Mouse (Mus musculus) kidney, embryonic 14.5 days (tissue): Measurements from ENCODE around the gene Clpsl2. TPM values are rescaled to one million over a fixed set of nuclear protein-coding genes. Genes with fewer than 3 reads are reported as not detected.
A peak's percentile ranks its signal among the peaks of the same experiment; 100 is the strongest.

Experiments used
- ATAC-seq: fragments of 200-750 bp; cut with Nextera tagmentation; 2 replicates; pipeline ENCODE4 v1.8.0; 2017; ENCODE audit warnings: moderate number of reproducible peaks, mild to moderate bottlenecking, moderate TSS enrichment, moderate library complexity; ENCODE audit not compliant: low FRiP score, low TSS enrichment
- H3K27ac ChIP-seq: fragments of 300-500 bp; sonication (generic); 2 replicates; pipeline ENCODE4 v1.5.1; 2014; ENCODE audit warnings: low read depth, mild to moderate bottlenecking, low read length, moderate library complexity, mixed read lengths
- H3K27me3 ChIP-seq: fragments of 300-500 bp; sonication (generic); 2 replicates; pipeline ENCODE4 v1.6.1; 2014; ENCODE audit warnings: mild to moderate bottlenecking, low read length; ENCODE audit not compliant: control insufficient read depth, insufficient read depth
- H3K36me3 ChIP-seq: fragments of 300-500 bp; sonication (generic); 2 replicates; pipeline ENCODE4 v1.6.1; 2014; ENCODE audit warnings: low read length, mixed read lengths; ENCODE audit not compliant: control insufficient read depth, insufficient read depth
- H3K4me1 ChIP-seq: fragments of 300-500 bp; sonication (generic); 2 replicates; pipeline ENCODE4 v1.6.1; 2014; ENCODE audit warnings: low read length, mixed read lengths; ENCODE audit not compliant: control insufficient read depth, insufficient read depth
- H3K4me2 ChIP-seq: fragments of 300-500 bp; sonication (generic); replicated peaks from 2 replicates; pipeline ENCODE4 v1.6.1; 2014; ENCODE audit warnings: low read depth, mild to moderate bottlenecking, low read length
- H3K4me3 ChIP-seq: fragments of 300-500 bp; sonication (generic); 2 replicates; pipeline ENCODE4 v1.5.1; 2014; ENCODE audit warnings: mild to moderate bottlenecking, low read length
- H3K9ac ChIP-seq: fragments of 300-500 bp; sonication (generic); 2 replicates; pipeline ENCODE4 v1.6.1; 2014; ENCODE audit warnings: low read depth, mild to moderate bottlenecking, low read length, moderate library complexity
- H3K9me3 ChIP-seq: fragments of 300-500 bp; sonication (generic); 2 replicates; pipeline ENCODE4 v1.6.1; 2016; ENCODE audit warnings: low read length; ENCODE audit not compliant: control insufficient read depth
- WGBS: fragments of 180-500 bp; shearing (Covaris S2); extraction: QIAGEN DNeasy Blood & Tissue Kit; methylation state at CpG from one replicate; pipeline ENCODE4 v1.1.7; 2014; 5-methylcytosine and 5-hydroxymethylcytosine counted together
- polyA plus RNA-seq: library from polyadenylated mRNA; unstranded; fragments of >200 nt; fragmentation: Nextera tagmentation; extraction: Ambion mirVana; gene quantifications from 2 replicates; pipeline ENCODE4 v1.2.1, GENCODE M21; 2014

Gene Clpsl2
- polyA plus RNA-seq, 1 experiment from 2014 or later, result not detected

DNA sequence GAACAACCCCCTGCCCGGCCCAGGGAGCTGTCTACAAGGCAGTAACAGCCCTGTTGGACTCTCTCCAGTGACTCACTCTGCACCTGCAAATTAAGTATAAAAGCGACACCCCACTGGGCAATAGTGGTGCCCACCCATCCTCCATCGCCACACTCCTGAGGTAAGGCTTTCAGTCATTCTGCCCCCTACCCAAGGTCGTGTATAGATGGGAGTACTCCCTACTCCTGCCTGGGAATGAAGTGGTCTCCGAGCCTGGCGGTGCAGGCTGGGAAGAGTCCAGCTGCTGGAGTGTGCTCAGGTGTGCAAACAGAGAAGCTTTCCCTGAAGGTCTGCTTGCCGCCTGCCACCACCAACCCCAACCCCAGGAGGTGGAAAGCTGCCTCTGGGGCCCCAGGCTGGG is 12.4 kb downstream of the Clpsl2 start:
- no peaks in the 10 kb centered on the region for H3K36me3 ChIP-seq
- H3K9ac ChIP-seq, result no peak overlapping the region
- H3K4me2 ChIP-seq, result no peak overlapping the region
- no peaks in the 10 kb centered on the region for H3K27me3 ChIP-seq
- ATAC-seq, result no peak
- H3K9me3 ChIP-seq, result no peaks in the 10 kb centered on the region
- no peak overlapping the region for H3K27ac ChIP-seq
- no peak overlapping the region for H3K4me3 ChIP-seq
- 56% methylated on average over 7 of the region's 7 CpGs for WGBS
- H3K4me1 ChIP-seq, result no peaks in the 10 kb centered on the region

DNA sequence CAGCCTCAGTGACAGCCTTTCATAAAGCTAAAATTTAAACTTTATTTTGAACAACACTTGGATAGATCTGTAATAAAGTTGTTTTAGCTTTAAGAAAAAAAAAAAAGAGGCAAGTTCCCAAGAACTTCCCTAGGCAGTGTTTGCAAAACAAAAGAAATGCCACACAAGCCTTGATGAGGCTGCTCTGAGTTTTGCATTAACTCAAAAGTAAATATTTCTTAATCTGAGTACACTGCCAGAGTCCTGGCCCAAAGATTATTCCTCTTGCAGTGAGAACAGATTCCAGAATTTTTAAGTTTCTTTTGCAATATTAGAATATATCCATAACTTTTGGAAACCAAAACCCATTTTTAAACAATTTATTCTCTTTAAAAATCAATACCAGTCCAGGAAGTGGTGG is 16.0 kb downstream of the Clpsl2 start:
- Histone ChIP-seq H3K9me3 (no peaks in the 10 kb centered on the region), H3K4me3 (no peak overlapping the region), H3K27me3 (no peaks in the 10 kb centered on the region), H3K9ac (no peak overlapping the region), H3K4me1 (no peaks in the 10 kb centered on the region), H3K36me3 (no peaks in the 10 kb centered on the region), H3K4me2 (no peak overlapping the region), H3K27ac (no peak overlapping the region)
- no peak for ATAC-seq

DNA sequence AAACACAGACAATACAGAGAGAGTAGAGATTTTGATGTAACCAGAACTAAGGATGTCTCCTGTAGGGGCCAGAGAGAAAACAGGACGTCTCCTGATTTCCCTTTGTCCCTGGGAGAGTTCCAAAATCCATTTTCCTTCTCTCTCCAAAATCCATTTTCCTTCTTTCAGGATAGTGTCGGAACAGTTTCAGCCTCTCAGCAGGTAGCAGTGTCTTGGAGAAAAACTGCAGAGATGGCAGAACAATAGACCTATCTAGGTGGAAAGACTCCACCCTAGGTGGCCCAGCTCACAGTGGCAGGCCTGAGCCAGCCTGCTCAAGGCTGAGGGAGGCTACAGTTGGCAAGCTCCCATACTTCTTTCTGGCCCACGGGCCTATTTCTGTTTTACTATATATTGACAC is 18.3 kb downstream of the Clpsl2 start:
- H3K27me3 ChIP-seq, result no peaks in the 10 kb centered on the region
- 59% methylated on average over 3 of the region's 3 CpGs for WGBS

DNA sequence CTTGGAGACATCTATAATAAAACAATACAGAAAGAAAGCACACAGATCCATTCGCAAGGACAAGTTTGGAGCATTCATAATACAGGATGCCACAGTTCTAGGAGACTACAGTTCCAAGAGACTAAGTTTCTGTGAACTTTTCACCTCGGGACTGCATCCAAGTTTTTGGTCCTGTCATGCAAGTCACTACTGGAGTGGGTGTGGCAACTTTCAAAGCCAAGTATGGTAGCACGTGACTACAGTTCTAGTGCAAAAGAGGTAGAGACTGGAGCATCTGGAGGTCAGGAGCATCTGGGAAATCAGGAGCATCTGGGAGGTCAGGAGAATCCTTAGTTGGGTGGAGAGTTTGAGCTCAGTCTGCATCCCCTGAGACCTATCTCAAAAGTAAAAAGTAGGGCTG is 22.7 kb downstream of the Clpsl2 start:
- Histone ChIP-seq H3K36me3 (no peaks in the 10 kb centered on the region), H3K9me3 (no peaks in the 10 kb centered on the region), H3K4me3 (no peak overlapping the region), H3K4me1 (peaks cover 3% of the 10 kb centered on the region; the same call in 1 of the 2 replicates), H3K4me2 (no peak overlapping the region), H3K9ac (no peak overlapping the region), H3K27me3 (no peaks in the 10 kb centered on the region; the same call in 1 of the 2 replicates), H3K27ac (no peak overlapping the region)
- no peak for ATAC-seq
- 84% methylated on average over 3 of the region's 3 CpGs for WGBS

More for the DNA sequence above, 18.3 kb downstream of the Clpsl2 start:
- Histone ChIP-seq H3K4me3 (no peak overlapping the region), H3K9me3 (no peaks in the 10 kb centered on the region), H3K4me2 (no peak overlapping the region), H3K27ac (no peak overlapping the region), H3K4me1 (no peaks in the 10 kb centered on the region), H3K9ac (no peak overlapping the region), H3K36me3 (no peaks in the 10 kb centered on the region)
- no peak for ATAC-seq

DNA sequence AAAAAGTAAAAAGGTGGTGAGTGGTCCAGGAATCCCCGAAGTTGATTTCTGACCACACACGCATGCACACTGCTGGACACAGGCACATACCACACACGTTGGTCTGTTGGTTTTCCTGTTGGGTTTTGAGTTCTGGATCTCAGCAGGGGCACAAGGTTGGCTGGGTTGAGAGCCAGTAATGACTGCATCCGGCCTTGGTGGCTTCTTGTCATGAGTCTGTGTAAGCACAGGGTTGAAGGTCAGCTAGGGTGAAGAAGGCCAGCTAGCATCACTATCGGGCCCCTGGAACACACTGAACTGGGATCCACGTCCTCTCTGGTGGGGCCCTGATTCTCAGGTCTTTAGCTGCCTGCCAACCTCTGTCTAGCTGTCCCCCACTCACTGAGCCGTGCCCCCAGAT is 23.3 kb downstream of the Clpsl2 start:
- WGBS, result 84% methylated on average over 7 of the region's 7 CpGs
- Histone ChIP-seq H3K4me1 (peaks cover 3% of the 10 kb centered on the region; the same call in 1 of the 2 replicates), H3K36me3 (no peaks in the 10 kb centered on the region), H3K4me3 (no peak overlapping the region), H3K9me3 (no peaks in the 10 kb centered on the region), H3K9ac (no peak overlapping the region), H3K27ac (no peak overlapping the region), H3K27me3 (no peaks in the 10 kb centered on the region; the same call in 1 of the 2 replicates), H3K4me2 (no peak overlapping the region)
- no peak for ATAC-seq

DNA sequence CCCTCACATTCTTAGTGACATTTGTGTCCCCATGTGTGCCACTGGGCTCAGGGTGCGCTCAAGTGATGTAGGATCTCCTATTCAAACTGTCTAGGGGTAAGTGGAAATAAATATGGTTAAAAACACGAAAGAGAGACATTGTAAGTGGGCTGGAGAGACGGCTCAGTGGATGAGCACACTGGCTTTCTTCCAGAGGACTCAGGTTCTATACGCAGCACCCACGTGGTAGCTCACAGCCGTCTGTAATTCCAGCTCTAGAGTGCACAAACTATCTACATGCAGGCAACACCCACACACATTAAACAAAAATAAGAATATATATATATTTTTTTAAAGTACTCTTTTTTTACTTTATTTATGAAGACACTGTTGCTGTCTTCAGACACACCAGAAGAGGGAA is 23.7 kb downstream of the Clpsl2 start:
- no peaks in the 10 kb centered on the region for H3K9me3 ChIP-seq
- no peak overlapping the region for H3K27ac ChIP-seq
- no peaks in the 10 kb centered on the region for H3K36me3 ChIP-seq
- H3K4me1 ChIP-seq, result peaks cover 3% of the 10 kb centered on the region; the same call in 1 of the 2 replicates
- H3K4me2 ChIP-seq, result no peak overlapping the region
- no peak for ATAC-seq
- no peaks in the 10 kb centered on the region; the same call in 1 of the 2 replicates for H3K27me3 ChIP-seq
- WGBS, result 82% methylated on average over 6 of the region's 6 CpGs
- no peak overlapping the region for H3K9ac ChIP-seq
- H3K4me3 ChIP-seq, result no peak overlapping the region

DNA sequence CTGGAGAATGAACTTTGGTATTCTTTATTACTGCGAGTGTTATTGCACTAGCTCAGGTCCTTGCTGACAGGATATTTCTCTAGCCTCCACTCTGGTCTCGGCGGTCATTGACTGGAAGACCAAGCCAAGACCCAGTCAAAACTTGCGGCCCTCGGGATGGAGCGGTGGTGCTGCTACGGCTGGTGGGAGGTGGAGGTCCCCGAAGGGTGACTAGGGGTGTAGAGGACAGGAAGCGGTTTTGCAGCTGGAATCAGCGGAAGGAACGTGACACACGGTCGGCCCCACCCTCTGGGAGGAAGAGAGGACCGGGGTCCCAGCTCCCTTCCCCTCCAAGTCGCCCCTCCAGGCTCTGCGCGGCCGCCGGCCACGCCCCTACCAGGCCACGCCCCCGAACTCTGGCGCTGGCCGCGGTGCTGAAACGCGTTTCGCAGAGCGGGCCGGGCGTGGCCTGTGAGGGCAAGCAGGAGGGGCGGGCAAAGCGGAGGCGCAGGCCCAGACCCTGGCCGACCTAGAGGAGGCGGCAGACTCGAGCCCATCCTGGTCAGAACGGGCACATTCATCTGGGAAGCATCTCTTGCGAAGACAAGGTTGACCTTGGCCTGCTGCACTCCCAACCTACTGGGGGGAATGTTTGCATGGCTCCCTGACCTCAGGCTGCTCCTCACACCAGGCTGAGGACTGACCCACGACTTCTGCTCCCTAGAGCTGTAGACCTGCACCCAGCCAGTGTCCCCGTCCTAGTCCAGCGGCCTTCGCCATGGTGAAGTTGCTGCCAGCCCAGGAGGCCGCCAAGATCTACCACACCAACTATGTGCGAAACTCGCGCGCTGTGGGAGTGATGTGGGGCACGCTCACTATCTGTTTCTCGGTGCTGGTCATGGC is 26.3 kb downstream of the Clpsl2 start, which contains the start of gene Lhfpl5:
Lhfpl5 (plus strand) TSS at position 398 of the 882 bp plus-strand sequence.
- no peak within 1 kb of the TSS for H3K9ac ChIP-seq
- no peak within 1 kb of the TSS for H3K27ac ChIP-seq
- ATAC-seq, result peak; percentile 87
- H3K4me1 ChIP-seq, result peaks cover 3% of the 10 kb centered on the region; the same call in 1 of the 2 replicates
- peak within 1 kb of the TSS; percentile 38 for H3K4me2 ChIP-seq
- H3K36me3 ChIP-seq, result no peaks in the 10 kb centered on the region
- H3K4me3 ChIP-seq, result peak within 1 kb of the TSS; percentile 24; the same call in 1 of the 2 replicates
- H3K9me3 ChIP-seq, result no peaks in the 10 kb centered on the region
- 16% methylated on average over 48 of the region's 50 CpGs for WGBS
- H3K27me3 ChIP-seq, result no peaks in the 10 kb centered on the region; the same call in 1 of the 2 replicates

DNA sequence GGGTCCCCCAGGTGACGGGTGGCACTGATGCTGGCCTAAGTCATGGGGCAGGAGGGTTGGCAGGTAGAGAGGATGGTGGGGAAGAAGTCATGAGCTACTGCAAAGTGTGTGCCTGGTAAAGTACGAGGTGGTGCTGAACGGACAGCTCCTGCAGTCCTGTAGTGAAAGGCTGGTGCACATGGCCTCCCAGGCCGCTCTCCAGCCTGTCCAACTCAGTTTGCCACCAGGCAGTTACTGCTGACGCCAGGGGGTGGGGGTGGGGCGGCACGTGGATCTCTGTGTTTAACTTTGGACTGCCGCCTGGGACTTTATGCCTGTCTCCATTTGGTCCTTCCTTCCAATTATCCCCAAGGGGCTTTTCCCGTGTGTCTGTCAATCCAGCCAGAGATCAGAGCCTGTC is 31.2 kb downstream of the Clpsl2 start:
- H3K9ac ChIP-seq, result no peak overlapping the region
- H3K4me2 ChIP-seq, result no peak overlapping the region
- no peak overlapping the region for H3K27ac ChIP-seq
- 3% methylated on average over 9 of the region's 9 CpGs for WGBS
- peak; percentile 34; the same call in 1 of the 2 replicates for ATAC-seq
- no peaks in the 10 kb centered on the region for H3K36me3 ChIP-seq
- H3K4me3 ChIP-seq, result no peak overlapping the region
- no peaks in the 10 kb centered on the region; the same call in 1 of the 2 replicates for H3K4me1 ChIP-seq
- H3K27me3 ChIP-seq, result no peaks in the 10 kb centered on the region
- no peaks in the 10 kb centered on the region for H3K9me3 ChIP-seq

DNA sequence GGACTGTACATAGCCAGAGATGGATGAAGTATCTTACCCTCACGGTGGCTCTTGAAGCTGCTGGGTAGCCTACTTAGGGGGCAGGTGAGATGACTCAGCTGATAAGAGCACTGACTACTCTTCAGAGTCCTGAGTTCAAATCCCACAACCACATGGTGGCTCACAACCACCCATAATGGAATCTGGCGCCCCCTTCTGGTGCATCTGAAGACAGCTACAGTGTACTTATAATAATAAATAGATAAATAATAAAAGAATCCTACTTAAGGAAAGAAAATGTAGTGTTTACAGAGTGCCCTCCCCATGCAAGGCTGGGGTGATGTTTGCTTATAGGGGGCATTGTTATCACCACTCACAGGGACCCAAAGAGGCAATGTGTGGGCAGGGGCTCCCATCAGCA is 31.8 kb downstream of the Clpsl2 start:
- WGBS, result 58% methylated on average over 2 of the region's 2 CpGs
- H3K4me3 ChIP-seq, result no peak overlapping the region
- H3K27ac ChIP-seq, result no peak overlapping the region
- H3K4me2 ChIP-seq, result no peak overlapping the region
- no peak overlapping the region for H3K9ac ChIP-seq
- ATAC-seq, result no peak
- no peaks in the 10 kb centered on the region for H3K9me3 ChIP-seq
- no peaks in the 10 kb centered on the region for H3K4me1 ChIP-seq
- no peaks in the 10 kb centered on the region for H3K36me3 ChIP-seq
- no peaks in the 10 kb centered on the region for H3K27me3 ChIP-seq
